Mouse (Mus musculus) kidney, embryonic 16.5 days (tissue): Measurements from ENCODE around the gene Gpr157. TPM values are rescaled to one million over a fixed set of nuclear protein-coding genes. Genes with fewer than 3 reads are reported as not detected.

Experiments used
- ATAC-seq: fragments of 200-750 bp; cut with Nextera tagmentation; 2 replicates; pipeline ENCODE4 v1.8.0; 2017; ENCODE audit warnings: moderate TSS enrichment; ENCODE audit not compliant: low FRiP score, low TSS enrichment
- H3K27ac ChIP-seq: fragments of 300-500 bp; sonication (generic); 2 replicates; pipeline ENCODE4 v1.5.1; 2014; ENCODE audit warnings: low read length
- H3K27me3 ChIP-seq: fragments of 300-500 bp; sonication (generic); 2 replicates; pipeline ENCODE4 v1.6.1; 2014; ENCODE audit warnings: low read length, control low read depth, mixed read lengths; ENCODE audit not compliant: insufficient read depth
- H3K36me3 ChIP-seq: fragments of 300-500 bp; sonication (generic); 2 replicates; pipeline ENCODE4 v1.6.1; 2014; ENCODE audit warnings: low read length, control low read depth, mixed read lengths; ENCODE audit not compliant: insufficient read depth
- H3K4me1 ChIP-seq: fragments of 300-500 bp; sonication (generic); 2 replicates; pipeline ENCODE4 v1.6.1; 2014; ENCODE audit warnings: low read length, control low read depth, mixed read lengths; ENCODE audit not compliant: insufficient read depth
- H3K4me2 ChIP-seq: fragments of 300-500 bp; sonication (generic); replicated peaks from 2 replicates; pipeline ENCODE4 v1.6.1; 2014; ENCODE audit warnings: low read depth, low read length
- H3K4me3 ChIP-seq: fragments of 300-500 bp; sonication (generic); 2 replicates; pipeline ENCODE4 v1.5.1; 2014; ENCODE audit warnings: mild to moderate bottlenecking, low read length
- H3K9ac ChIP-seq: fragments of 300-500 bp; sonication (generic); replicated peaks from 2 replicates; pipeline ENCODE4 v1.6.1; 2014; ENCODE audit warnings: low read length
- H3K9me3 ChIP-seq: fragments of 300-500 bp; sonication (generic); 2 replicates; pipeline ENCODE4 v1.6.1; 2016; ENCODE audit warnings: low read length, control low read depth
- WGBS: fragments of 180-500 bp; shearing (Covaris S2); extraction: QIAGEN DNeasy Blood & Tissue Kit; methylation state at CpG from one replicate; pipeline ENCODE4 v1.1.7; 2014; 5-methylcytosine and 5-hydroxymethylcytosine counted together
- polyA plus RNA-seq: library from polyadenylated mRNA; unstranded; fragments of >200 nt; fragmentation: Nextera tagmentation; extraction: Ambion mirVana; gene quantifications from 2 replicates; pipeline ENCODE4 v1.2.1, GENCODE M21; 2015

Gene Gpr157
- polyA plus RNA-seq, 1 experiment from 2014 or later: 0.40 TPM

DNA sequence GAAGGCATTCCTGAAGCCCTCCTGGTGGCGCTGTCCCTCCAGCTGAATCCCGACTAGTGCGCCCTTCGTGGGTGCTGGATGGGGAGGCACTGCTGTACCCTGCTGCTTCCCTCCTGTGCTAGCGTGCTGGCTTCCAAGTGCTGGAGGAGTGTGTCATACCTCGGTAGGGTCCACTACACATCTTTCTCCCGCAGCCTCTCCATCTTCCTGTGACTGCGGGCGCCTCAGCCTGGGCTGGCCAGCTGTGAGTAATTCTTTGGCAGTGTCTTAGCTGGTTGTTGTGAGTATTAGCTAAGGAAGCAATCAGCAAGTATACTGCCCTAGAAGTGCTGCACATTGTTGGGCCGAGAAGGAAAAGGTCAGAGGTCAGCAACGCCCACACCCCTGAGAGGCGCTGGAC is 18.9 kb upstream of the Gpr157 start:
- Histone ChIP-seq H3K4me1 (peaks cover 17% of the 10 kb centered on the region), H3K4me3 (no peak overlapping the region), H3K9ac (no peak overlapping the region), H3K4me2 (no peak overlapping the region), H3K27me3 (no peaks in the 10 kb centered on the region), H3K9me3 (no peaks in the 10 kb centered on the region), H3K27ac (no peak overlapping the region), H3K36me3 (no peaks in the 10 kb centered on the region)
- WGBS: 54% methylated on average over 12 of the region's 12 CpGs
- no peak for ATAC-seq

DNA sequence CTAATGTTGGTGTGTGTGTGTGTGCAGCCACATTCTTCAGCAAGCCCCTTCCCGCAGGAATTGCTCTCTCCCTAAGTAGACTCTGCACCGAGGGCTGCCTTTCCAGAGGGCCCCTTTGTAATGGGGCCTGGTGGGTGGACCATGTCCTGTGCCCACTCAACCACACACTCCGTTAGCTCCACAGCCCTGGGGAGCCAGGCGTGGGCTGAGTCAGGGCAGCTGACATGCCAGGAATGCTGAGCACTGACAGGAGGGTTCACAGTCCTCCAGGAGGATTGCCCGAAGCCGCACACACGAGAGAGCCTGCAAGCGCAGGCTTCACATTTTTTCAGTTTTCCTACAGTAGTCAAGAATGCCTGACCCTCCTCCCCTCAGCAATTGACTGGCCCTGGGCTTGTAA is 17.0 kb upstream of the Gpr157 start:
- Histone ChIP-seq H3K4me1 (peaks cover 17% of the 10 kb centered on the region), H3K9ac (no peak overlapping the region), H3K27me3 (no peaks in the 10 kb centered on the region), H3K27ac (peak overlapping the region; percentile 68), H3K36me3 (no peaks in the 10 kb centered on the region), H3K4me3 (no peak overlapping the region), H3K9me3 (no peaks in the 10 kb centered on the region), H3K4me2 (no peak overlapping the region)
- peak; percentile 93 for ATAC-seq
- WGBS: 14% methylated on average over 8 of the region's 8 CpGs

GRCm38 (mm10) chr4:150072416-150073101 is 14.6 kb upstream of the Gpr157 start:
- no peaks in the 10 kb centered on the region for H3K36me3 ChIP-seq
- H3K4me1 ChIP-seq: peaks cover 17% of the 10 kb centered on the region
- H3K4me3 ChIP-seq: no peak overlapping the region
- H3K27me3 ChIP-seq: no peaks in the 10 kb centered on the region
- H3K9me3 ChIP-seq: no peaks in the 10 kb centered on the region
- H3K27ac ChIP-seq: no peak overlapping the region
- ATAC-seq: no peak
- H3K9ac ChIP-seq: no peak overlapping the region
- no peak overlapping the region for H3K4me2 ChIP-seq
- WGBS: 61% methylated on average over 15 of the region's 15 CpGs

DNA sequence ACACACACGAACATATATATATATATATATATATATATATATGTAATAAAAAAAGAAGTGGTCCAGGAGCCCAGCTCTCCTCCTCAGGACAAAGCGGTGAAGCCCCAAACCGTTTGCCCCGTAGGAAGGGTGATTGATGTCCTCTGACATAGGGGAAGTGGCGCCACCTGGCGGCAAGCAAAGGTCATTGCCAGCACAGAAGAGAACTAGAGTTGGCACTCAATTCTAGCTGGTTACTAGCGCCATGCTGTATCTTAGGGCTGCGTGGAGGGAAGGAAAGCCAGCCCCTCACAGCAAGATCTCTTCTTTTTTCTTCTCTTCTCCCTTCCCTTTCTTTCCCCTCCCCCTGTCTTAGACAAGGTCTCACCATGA is 14.1 kb upstream of the Gpr157 start:
- no peaks in the 10 kb centered on the region for H3K27me3 ChIP-seq
- 12% methylated on average over 8 of the region's 8 CpGs for WGBS
- H3K36me3 ChIP-seq: no peaks in the 10 kb centered on the region
- no peaks in the 10 kb centered on the region for H3K9me3 ChIP-seq
- ATAC-seq: no peak
- no peak overlapping the region for H3K9ac ChIP-seq
- peaks cover 17% of the 10 kb centered on the region for H3K4me1 ChIP-seq
- H3K27ac ChIP-seq: no peak overlapping the region
- no peak overlapping the region for H3K4me3 ChIP-seq
- H3K4me2 ChIP-seq: no peak overlapping the region

DNA sequence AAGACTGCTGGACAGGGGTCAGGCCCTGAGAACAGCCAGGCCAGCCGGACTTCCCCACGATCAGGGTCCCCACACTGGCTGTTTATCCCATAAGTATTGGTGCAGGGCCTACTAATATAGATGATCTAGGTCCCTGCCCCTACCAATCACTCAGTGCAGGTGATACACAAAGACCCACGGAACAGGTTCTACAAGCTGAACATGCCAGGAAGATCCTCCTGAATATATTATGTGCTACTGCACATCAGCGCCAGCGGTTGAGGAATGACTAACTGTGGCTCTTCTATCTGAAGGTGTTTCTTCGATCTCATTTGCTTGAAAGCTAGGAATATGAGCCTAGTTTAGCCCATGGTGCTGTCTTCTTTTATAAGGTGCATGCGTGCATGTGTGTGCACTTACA is 11.8 kb upstream of the Gpr157 start:
- no peaks in the 10 kb centered on the region for H3K9me3 ChIP-seq
- ATAC-seq: no peak
- H3K4me1 ChIP-seq: peaks cover 4% of the 10 kb centered on the region; the same call in 1 of the 2 replicates
- no peak overlapping the region for H3K4me3 ChIP-seq
- 83% methylated on average over 7 of the region's 7 CpGs for WGBS
- H3K27me3 ChIP-seq: no peaks in the 10 kb centered on the region
- H3K27ac ChIP-seq: no peak overlapping the region
- H3K9ac ChIP-seq: no peak overlapping the region
- H3K36me3 ChIP-seq: no peaks in the 10 kb centered on the region
- no peak overlapping the region for H3K4me2 ChIP-seq

- no peak overlapping the region for H3K27ac ChIP-seq
- ATAC-seq: no peak
- no peak overlapping the region for H3K4me3 ChIP-seq
- 41% methylated on average over 18 of the region's 18 CpGs for WGBS
- H3K36me3 ChIP-seq: no peaks in the 10 kb centered on the region
- no peaks in the 10 kb centered on the region for H3K9me3 ChIP-seq
- no peak overlapping the region for H3K4me2 ChIP-seq
- no peaks in the 10 kb centered on the region for H3K27me3 ChIP-seq
- no peaks in the 10 kb centered on the region for H3K4me1 ChIP-seq
- no peak overlapping the region for H3K9ac ChIP-seq
Measured at GRCm38 (mm10) chr4:150076147-150076546, 11.0 kb upstream of the Gpr157 start.

GRCm38 (mm10) chr4:150078646-150079045 is 8.5 kb upstream of the Gpr157 start:
- no peak overlapping the region for H3K9ac ChIP-seq
- WGBS: 81% methylated on average over 2 of the region's 2 CpGs
- H3K27ac ChIP-seq: no peak overlapping the region
- ATAC-seq: no peak
- H3K27me3 ChIP-seq: no peaks in the 10 kb centered on the region
- no peaks in the 10 kb centered on the region for H3K9me3 ChIP-seq
- H3K4me1 ChIP-seq: no peaks in the 10 kb centered on the region
- no peak overlapping the region for H3K4me3 ChIP-seq
- H3K4me2 ChIP-seq: no peak overlapping the region
- H3K36me3 ChIP-seq: no peaks in the 10 kb centered on the region

- WGBS: 76% methylated on average over 7 of the region's 7 CpGs
- no peaks in the 10 kb centered on the region for H3K36me3 ChIP-seq
- H3K27me3 ChIP-seq: no peaks in the 10 kb centered on the region
- no peak overlapping the region for H3K9ac ChIP-seq
- no peak for ATAC-seq
- H3K4me3 ChIP-seq: no peak overlapping the region
- no peaks in the 10 kb centered on the region for H3K9me3 ChIP-seq
- H3K27ac ChIP-seq: no peak overlapping the region
- H3K4me1 ChIP-seq: no peaks in the 10 kb centered on the region
- no peak overlapping the region for H3K4me2 ChIP-seq
Measured at GRCm38 (mm10) chr4:150079244-150079643, 7.9 kb upstream of the Gpr157 start.

DNA sequence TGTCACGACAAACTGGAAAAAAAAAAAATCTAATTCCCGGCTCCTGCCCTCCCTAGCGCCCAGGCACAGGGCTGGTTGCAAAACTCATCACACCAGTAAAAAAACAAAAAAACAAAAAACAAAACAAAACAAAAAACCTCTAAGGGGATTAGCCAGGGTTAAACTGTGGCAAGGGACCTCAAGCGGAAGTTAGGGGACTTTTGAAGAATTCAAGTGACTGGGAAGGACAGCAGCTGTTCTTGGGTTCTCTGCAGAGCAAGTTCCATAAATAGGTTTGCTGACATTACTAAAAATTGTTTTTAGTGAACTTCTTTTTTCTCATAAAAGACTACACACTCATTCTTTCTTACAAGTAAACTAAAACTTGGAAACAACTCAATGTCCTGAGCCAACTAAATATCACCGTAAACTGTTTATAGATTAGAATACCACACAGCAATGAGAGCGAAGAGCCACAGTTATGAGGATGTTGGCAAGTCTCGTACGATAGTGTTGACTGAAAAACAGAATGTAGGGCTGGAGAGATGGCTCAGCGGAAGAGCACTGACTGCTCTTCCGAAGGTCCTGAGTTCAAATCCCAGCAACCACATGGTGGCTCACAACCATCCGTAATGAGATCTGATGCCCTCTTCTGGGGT is 6.7 kb upstream of the Gpr157 start:
- 79% methylated on average over 11 of the region's 11 CpGs for WGBS
- no peak overlapping the region for H3K4me2 ChIP-seq
- no peak overlapping the region for H3K9ac ChIP-seq
- H3K9me3 ChIP-seq: no peaks in the 10 kb centered on the region
- H3K4me3 ChIP-seq: no peak overlapping the region
- no peaks in the 10 kb centered on the region for H3K4me1 ChIP-seq
- H3K36me3 ChIP-seq: no peaks in the 10 kb centered on the region
- H3K27me3 ChIP-seq: no peaks in the 10 kb centered on the region
- no peak overlapping the region for H3K27ac ChIP-seq
- no peak for ATAC-seq

DNA sequence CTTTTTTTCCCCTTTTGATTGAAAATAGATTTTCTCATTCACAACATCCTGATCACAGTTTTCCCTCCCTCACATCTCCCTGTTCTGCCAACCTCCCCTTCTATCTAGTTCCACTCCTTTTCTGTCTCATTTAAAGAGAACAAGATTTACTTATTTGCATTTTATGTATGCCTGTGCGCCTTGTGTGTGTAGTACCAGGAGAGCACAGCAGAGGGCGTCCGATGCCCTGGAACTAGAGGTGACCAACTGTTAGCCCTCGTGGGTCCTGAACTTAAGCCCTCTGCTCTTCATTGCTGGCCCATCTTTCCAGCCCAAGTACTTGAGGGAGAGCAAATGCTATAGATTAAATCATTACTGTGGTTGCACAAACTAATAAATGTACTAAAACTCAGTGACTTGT is 1.8 kb upstream of the Gpr157 start:
- Histone ChIP-seq H3K36me3 (no peaks in the 10 kb centered on the region), H3K4me3 (no peak overlapping the region), H3K9ac (no peak overlapping the region), H3K4me1 (peaks cover 10% of the 10 kb centered on the region), H3K9me3 (no peaks in the 10 kb centered on the region), H3K4me2 (no peak overlapping the region), H3K27me3 (no peaks in the 10 kb centered on the region; the same call in 1 of the 2 replicates), H3K27ac (no peak overlapping the region)
- ATAC-seq: no peak
- 85% methylated on average over 4 of the region's 4 CpGs for WGBS
